Mouse (Mus musculus): Measurements from ENCODE around the gene Gm11172.

The Gm11172 gene

GRCm38 (mm10) chr16:10785371-10786231, 27.1 kb upstream of the Gm11172 start, which contains the start of gene Socs1:
Socs1 (minus strand) TSS chr16:10785536.
- DNase-seq (ENCODE audit: low read depth, low spot score), result peak; percentile 88

GRCm38 (mm10) chr16:10786288-10786687, 26.4 kb upstream of the Gm11172 start:
- peak; percentile 90 for DNase-seq (ENCODE audit: low read depth, low spot score)

- no peak for DNase-seq (ENCODE audit: low read depth, low spot score)
These were observed 25.8 kb upstream of the Gm11172 start for GRCm38 (mm10) chr16:10786782-10787547.

- no peak for DNase-seq (ENCODE audit: low read depth, low spot score)
These were observed 25.1 kb upstream of the Gm11172 start for GRCm38 (mm10) chr16:10787548-10788058.

- DNase-seq (ENCODE audit: low read depth, low spot score), result no peak
These were observed 24.4 kb upstream of the Gm11172 start, which contains the start of gene Tnp2 for GRCm38 (mm10) chr16:10788271-10788670. Tnp2 (minus strand) TSS chr16:10788660.

DNA sequence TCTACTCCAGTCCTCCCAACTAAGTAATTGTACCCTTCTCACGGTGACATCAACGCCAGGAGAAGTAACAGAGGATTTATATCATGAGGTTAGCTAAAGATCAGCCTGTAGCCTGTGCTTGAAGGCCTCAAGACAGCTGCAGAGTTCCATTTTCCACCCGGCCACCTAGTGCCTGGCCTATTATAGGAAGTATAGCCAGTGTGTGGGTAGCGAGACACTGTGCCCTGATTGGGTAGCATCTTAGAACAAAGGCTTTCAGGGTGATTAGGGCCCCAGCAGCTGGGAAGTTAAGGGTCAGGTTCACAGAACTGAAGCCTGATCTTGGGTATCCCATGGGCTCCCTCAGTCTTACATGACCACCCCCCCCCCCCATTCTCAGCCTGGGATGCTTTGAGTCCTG, 23.8 kb upstream of the Gm11172 start:
- no peak for DNase-seq (ENCODE audit: low read depth, low spot score)

- DNase-seq (ENCODE audit: low read depth, low spot score), result no peak
These were observed 22.0 kb upstream of the Gm11172 start, which contains the start of gene Prm3 for GRCm38 (mm10) chr16:10790702-10791101. Prm3 (minus strand) TSS chr16:10790914.

GRCm38 (mm10) chr16:10796034-10796433, 16.7 kb upstream of the Gm11172 start, which contains the start of gene Prm2:
Prm2 (minus strand) TSS chr16:10796134.
- no peak for DNase-seq (ENCODE audit: low read depth, low spot score)

GRCm38 (mm10) chr16:10802420-10802819, 10.3 kb upstream of the Gm11172 start:
- peak; percentile 41 for DNase-seq (ENCODE audit: low read depth, low spot score)

DNA sequence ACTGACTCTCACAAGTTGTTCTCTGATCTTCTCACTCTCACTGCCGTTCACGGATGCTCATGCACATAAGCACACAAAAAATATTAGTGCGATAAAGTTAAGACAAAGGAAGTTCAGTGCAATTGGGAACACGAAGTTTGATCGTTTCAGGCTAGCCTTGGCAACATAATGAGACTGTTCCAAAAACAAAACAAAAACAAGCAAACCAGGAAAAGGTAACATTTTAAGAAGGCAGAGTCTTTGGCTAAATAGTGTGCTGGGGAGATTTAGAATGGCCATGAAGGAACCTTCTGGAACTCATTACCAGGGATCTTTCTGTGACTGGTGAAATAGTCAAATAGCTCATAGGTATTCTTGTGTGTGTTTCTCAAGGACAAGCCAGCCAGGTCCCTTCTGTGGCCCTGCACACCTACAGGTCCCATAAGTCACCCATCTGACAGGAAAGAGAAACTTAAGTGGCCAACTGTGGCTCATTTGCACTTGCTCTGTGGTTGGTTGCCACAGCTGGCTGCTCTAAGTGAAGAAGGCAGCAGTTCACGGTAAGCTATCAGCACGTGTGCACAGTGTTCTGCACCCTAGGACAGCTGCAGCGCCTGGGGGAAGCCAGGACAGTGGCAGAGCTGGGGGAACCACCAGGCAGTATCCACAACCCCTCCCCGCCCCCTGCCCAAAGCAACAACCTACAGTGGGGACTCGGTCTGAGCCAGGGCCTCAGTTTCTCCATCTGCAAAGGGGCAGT, 6.8 kb upstream of the Gm11172 start, which contains the start of gene Prm1:
TSS of gene Prm1 (minus strand) at position 51 of the 739 bp plus-strand sequence.
- no peak for DNase-seq (ENCODE audit: low read depth, low spot score)

DNA sequence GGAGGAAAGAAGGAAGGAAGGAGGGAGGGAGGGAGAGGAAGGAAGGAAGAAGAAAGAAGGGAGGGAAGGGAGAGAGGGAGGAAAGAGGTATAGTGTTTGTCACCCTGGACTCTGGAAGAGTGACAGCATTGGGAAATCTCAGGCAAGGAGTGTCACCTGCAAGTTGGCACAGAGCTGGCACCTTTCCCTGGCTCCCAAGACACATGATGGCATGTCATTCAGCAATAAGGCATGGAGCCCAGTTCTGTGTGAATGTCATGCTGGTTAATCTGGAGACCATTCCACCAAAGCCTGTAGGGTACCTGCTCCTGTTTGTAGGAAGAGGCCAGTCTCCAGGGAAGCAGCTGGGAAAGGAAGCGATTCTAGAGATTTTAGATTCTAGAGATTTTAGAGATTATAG, 2.3 kb upstream of the Gm11172 start:
- no peak for DNase-seq (ENCODE audit: low read depth, low spot score)

GRCm38 (mm10) chr16:10813726-10814125, 1.0 kb downstream of the Gm11172 start:
- no peak for DNase-seq (ENCODE audit: low read depth, low spot score)

GRCm38 (mm10) chr16:10814864-10815263, 2.1 kb downstream of the Gm11172 start:
- no peak for DNase-seq (ENCODE audit: low read depth, low spot score)

DNA sequence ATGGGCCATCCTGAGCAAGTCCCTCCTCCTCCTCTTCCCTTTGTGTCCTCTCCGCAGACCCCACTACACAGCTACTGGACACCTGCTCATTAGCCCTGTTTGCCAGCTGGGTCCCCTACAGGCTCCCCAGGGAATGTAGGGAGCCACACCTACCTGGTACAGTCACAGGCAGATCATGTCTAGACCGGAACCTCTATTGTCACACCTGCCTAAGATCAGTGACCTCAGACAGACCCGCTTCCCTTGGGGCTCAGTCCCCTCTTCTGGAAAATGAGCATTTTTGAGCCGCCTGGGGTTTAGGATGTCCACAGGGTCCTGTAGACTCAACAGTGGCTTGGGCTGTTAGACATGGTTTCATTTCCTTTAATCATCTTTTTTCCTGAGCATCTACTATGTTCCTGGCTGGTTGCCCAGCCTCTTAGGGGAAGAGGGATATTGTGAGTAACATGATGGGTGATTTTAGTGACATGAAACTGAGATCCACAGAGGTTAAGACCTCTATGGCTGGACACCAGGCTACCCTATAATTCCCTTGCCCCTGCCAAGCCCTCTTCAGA, 5.9 kb downstream of the Gm11172 start:
- DNase-seq (ENCODE audit: low read depth, low spot score), result no peak

GRCm38 (mm10) chr16:10819966-10820365, 7.3 kb downstream of the Gm11172 start:
- no peak for DNase-seq (ENCODE audit: low read depth, low spot score)

- DNase-seq (ENCODE audit: low read depth, low spot score), result no peak
These were observed 8.7 kb downstream of the Gm11172 start for GRCm38 (mm10) chr16:10821387-10821786.

GRCm38 (mm10) chr16:10824536-10824935, 11.8 kb downstream of the Gm11172 start:
- DNase-seq (ENCODE audit: low read depth, low spot score), result no peak

DNA sequence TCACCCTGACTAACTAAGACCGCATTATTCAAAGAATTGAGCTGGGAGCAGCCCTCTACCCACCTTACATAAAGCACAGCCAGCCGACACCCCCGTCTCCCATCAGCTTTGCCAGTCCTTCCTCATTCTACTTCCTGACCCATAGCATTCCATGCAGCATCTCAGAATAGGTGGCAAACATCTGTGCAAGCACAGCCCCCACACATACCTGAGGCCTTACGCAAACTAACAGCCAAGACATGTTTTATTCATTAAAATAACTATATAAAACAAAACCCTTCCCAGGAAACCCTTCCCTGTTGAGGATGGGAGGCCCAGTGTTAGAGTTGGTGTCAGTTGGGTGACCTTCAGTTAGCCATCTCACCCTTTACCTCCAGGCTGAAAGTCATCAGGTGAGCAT, 13.1 kb downstream of the Gm11172 start:
- DNase-seq (ENCODE audit: low read depth, low spot score), result no peak

DNA sequence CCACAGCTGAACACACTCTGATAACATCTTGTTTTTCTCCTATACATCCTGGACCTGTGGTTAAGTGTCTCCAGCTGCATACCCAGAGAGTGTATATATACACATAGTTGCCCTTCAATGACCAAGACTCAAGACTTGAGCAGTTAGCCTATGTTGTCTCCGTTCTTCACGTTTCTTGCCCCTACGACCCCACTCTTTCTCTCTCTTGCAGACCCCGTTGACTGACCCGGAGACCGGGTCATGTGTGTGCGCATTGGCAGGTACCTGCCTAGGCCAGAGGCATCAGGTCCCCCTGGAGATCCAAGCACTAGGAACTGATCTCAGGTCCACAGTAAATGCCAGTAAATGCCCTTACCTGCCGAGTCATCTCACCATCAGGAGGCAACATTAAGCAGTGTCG, 14.6 kb downstream of the Gm11172 start:
- no peak for DNase-seq (ENCODE audit: low read depth, low spot score)

- no peak for DNase-seq (ENCODE audit: low read depth, low spot score)
These were observed 15.2 kb downstream of the Gm11172 start for GRCm38 (mm10) chr16:10827766-10828460.

GRCm38 (mm10) chr16:10828461-10828805, 15.7 kb downstream of the Gm11172 start:
- no peak for DNase-seq (ENCODE audit: low read depth, low spot score)

All from ES-CJ7 (cell line).